Mouse (Mus musculus): ENCODE measurements at regions not wholly inside any gene's neighbourhood (a gene's known extent, or its start where the extent isn't known, plus 50 kb on each side); places are given as distances from the start of the nearest gene placed in this dataset.

DNA sequence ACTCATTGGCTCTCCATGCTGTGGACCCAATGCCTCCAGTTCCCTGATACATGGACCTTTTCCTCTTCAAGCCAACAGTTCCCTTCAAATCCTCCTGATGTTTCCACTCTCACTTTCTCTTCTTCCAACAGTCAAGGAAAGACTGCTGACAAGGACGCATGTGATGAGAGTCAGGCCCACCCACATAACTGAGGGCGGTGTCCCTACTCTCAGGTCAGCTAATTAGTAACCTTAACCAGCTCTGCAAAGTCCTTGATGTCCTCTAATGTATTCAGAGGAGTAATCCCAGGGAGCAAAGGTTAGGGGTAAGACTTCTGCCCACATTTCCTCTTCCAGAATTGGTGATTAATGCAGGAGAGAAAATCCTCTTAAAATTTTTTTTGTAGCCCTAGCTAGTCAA is 139.7 kb downstream of the Ackr3 start:
- DNase-seq (ENCODE audit: extremely low spot score, low spot score): no peak

- DNase-seq (ENCODE audit: extremely low spot score, low spot score): no peak
These were observed 143.3 kb downstream of the Ackr3 start for GRCm38 (mm10) chr1:90347032-90347431.

DNA sequence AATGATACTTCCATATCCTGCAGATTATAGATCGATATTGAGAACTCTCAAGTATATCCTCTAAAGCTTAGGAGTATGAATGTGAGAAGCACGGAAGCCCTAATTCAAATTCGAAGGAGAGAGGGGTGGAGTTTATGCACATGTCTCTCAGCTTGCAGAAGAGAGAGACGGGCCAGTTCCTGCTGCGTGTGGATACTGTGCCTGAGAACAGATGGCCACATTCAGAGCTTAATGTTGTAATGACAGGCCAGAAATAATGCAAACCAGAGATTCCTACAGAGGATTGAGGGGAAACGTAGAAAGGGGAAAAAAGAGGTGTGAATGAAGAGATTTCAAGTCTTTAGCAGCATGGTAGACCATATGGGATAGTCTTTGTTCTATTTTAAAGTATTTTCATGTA is 145.8 kb downstream of the Ackr3 start:
- DNase-seq (ENCODE audit: extremely low spot score, low spot score): no peak

- DNase-seq (ENCODE audit: extremely low spot score, low spot score): no peak
These were observed 149.5 kb downstream of the Ackr3 start for GRCm38 (mm10) chr1:90353325-90353724.

- DNase-seq (ENCODE audit: extremely low spot score, low spot score): no peak
These were observed 152.8 kb downstream of the Ackr3 start for GRCm38 (mm10) chr1:90356567-90356966.

- DNase-seq (ENCODE audit: extremely low spot score, low spot score): no peak
These were observed 153.6 kb downstream of the Ackr3 start for GRCm38 (mm10) chr1:90357391-90357790.

- DNase-seq (ENCODE audit: extremely low spot score, low spot score): no peak
These were observed 155.2 kb downstream of the Ackr3 start for GRCm38 (mm10) chr1:90358971-90359370.

GRCm38 (mm10) chr1:90360065-90360464 is 156.3 kb downstream of the Ackr3 start:
- no peak for DNase-seq (ENCODE audit: extremely low spot score, low spot score)

GRCm38 (mm10) chr1:90364444-90364843 is 160.7 kb downstream of the Ackr3 start:
- no peak for DNase-seq (ENCODE audit: extremely low spot score, low spot score)

DNA sequence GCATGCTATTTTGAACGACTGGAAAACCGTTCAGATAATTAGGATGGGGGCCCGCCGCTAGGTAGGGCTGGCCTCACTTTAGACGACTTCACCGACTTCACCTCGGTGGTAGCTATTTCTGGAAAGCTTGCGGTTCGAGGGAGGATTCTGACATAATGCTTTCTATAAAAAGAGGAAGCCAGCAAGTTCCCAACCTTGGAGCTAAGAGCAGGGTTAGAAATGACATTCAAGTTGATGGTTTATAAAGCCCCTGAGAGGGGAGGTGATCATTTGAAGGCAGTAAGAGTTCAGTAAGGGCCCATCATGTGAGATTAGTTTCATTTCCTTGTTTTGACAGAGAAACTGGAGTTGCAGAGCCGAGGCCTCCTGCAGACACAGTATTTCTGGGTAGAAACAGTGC is 164.8 kb downstream of the Ackr3 start:
- DNase-seq (ENCODE audit: extremely low spot score, low spot score): no peak

- DNase-seq (ENCODE audit: extremely low spot score, low spot score): no peak
These were observed 165.5 kb downstream of the Ackr3 start for GRCm38 (mm10) chr1:90369287-90369686.

- no peak for DNase-seq (ENCODE audit: extremely low spot score, low spot score)
These were observed 167.0 kb downstream of the Ackr3 start for GRCm38 (mm10) chr1:90370766-90371165.

GRCm38 (mm10) chr1:90373001-90373400 is 169.2 kb downstream of the Ackr3 start:
- DNase-seq (ENCODE audit: extremely low spot score, low spot score): no peak

DNA sequence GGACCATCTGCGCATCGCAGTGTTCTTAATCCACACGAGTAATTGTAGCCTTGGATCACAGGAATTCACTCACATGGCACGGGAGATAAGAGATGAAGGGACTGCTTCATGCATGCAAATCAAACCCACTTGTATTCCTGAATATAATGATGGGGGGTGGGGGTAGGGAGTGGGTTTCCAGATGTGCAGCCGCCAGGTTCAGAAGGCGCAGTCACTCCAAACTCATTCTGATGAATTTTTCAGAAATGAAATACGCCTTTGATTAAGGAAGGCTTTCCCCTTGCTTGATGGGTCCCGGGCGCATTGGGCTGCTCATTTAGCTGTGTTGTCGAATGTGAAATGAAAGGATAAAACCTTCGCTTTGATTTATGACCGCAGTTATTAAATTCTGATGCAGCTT is 170.7 kb downstream of the Ackr3 start:
- DNase-seq (ENCODE audit: extremely low spot score, low spot score): no peak

DNA sequence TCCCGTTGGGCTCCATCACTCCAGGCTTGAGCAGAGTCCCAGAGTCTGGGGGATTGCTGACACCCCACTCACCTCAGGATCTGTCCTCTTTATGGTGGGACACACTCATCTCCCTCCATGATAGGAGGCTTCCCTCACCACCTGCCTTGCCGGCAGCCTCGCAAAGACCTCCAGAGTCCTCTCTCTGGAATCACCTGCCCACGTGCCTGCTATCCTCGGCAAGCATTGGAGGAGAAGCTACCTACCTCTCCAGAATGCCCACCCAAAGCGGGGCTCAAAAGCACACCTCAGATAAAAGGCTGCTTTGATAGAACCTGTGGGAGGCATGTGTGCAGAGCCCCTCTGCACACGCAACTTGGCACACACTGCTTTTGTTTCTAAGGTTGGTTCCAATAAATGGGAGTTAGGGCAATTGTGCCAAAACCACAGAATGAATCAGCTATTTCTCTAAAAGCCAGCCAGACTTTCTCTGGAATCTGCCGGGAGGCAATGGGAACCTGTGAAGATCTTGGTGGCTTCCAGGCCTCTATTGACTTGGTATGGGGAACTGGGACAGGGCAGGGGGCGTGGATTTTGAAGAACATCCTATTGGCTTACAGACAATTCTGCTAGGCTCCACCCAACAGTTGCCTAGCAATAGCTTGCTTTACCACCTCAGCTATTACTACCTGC is 176.4 kb downstream of the Ackr3 start:
- no peak for DNase-seq (ENCODE audit: extremely low spot score, low spot score)

DNA sequence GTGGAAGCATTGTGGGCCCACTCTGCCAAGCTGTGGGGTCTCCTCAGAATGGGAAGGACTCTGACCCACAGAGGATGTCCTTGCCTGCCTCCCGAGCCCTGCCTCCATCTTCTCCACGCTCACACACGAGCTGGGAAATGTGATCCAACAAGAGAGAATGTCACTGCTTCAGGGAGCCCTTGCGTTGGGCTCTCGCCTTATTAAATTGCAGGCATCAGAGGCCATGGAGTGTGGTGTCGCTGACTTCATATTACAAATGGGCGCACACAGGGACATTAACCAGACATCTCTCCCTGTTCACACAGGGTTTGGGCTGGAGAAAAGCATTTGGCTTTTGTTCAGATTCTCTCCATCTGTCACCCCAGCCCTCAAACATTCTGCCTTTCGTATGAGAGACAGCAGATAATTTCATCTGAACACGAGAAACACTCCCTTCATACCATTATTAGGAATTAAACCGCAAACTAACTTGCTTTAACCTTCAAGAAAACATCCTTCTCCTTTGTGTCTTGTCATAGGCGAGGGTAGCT is 179.2 kb downstream of the Ackr3 start:
- no peak for DNase-seq (ENCODE audit: extremely low spot score, low spot score)

DNA sequence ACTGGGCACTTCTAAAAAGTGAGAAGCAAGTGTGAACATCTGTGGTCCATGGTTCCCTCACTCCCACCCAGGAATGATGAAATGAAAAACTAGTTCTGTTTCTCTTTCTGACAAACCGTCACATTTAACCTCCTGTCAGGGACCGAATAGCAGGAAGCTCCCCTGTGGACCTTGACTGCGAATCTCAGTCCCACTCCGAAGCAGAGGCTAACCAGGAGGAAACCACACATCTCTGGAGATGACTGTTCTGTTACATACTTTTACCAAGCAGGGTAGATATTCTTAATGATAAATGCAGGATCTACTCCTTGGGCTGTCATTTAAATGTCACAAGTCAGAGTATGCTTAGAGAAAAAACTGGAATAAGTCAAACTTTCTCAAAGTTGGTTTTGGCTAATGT is 181.2 kb downstream of the Ackr3 start:
- DNase-seq (ENCODE audit: extremely low spot score, low spot score): no peak

- DNase-seq (ENCODE audit: extremely low spot score, low spot score): no peak
These were observed 183.0 kb downstream of the Ackr3 start for GRCm38 (mm10) chr1:90386792-90387191.

GRCm38 (mm10) chr1:90390422-90390821 is 186.6 kb downstream of the Ackr3 start:
- DNase-seq (ENCODE audit: extremely low spot score, low spot score): no peak

DNA sequence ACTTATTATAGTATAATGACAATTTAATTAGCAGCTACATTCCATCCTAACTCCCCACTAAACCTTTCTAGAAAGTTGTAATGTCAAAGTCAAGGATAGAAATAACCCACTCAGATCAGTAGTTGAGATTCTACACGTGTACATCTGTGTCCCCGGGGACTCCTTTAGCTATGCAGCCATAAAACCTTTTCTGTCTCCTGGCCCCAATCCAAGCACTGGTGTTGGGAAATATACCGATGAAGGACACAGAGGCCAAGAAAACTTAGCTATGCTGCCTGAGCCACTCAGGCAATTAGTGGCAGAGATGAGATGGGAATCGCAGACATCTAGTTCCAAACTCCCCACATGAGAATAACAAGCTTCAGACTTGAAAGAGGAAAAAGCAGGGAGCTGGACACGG is 190.1 kb downstream of the Ackr3 start:
- DNase-seq (ENCODE audit: extremely low spot score, low spot score): no peak

DNA sequence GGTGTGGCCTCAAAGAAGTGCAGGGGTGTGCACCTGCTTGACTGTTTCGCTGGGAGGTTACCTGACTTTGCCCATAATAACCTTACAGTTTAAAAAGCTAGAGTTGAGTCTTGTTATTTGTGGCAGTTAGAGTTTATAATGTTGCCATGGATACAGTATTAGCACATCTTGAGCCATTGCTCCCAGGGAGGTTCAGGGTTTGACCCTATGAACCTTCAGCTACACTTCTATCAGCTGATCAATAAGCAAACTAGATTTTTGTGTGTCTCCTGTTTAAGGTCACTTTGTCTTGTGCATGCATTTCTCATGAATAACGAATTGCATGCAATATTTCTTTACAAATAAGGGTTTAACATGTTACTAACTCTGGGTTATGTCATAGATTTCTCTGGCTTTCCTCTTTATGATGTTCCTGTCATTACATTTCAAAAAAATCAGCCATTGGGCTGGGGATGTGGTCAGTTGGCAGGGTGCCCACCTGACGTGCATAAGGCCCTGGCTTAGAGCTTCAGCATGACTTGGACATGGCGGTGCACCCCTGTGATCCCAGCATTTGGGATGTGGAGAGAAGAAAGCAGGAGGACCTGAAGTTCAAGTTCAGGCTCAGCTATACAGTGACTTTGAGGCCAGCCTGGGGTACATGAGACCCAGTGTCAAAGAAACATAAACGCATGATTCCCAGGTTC is 191.7 kb downstream of the Ackr3 start:
- DNase-seq (ENCODE audit: extremely low spot score, low spot score): no peak

- DNase-seq (ENCODE audit: extremely low spot score, low spot score): no peak
These were observed 192.9 kb downstream of the Ackr3 start for GRCm38 (mm10) chr1:90396660-90397059.

GRCm38 (mm10) chr1:90397355-90397754 is 193.6 kb downstream of the Ackr3 start:
- DNase-seq (ENCODE audit: extremely low spot score, low spot score): no peak

All from neural tube, embryonic 10.5 days (tissue).